Mouse (Mus musculus) lung, adult 2 months (tissue): Measurements from ENCODE around the gene Atp6v0d1. TPM values are rescaled to one million over a fixed set of nuclear protein-coding genes. Genes with fewer than 3 reads are reported as not detected.

Experiments used
- DNase-seq: peaks from one replicate; pipeline ENCODE4 v3.0.0; 2022
- H3K4me1 ChIP-seq: fragments of 200-500 bp; 2 replicates; pipeline ENCODE4 v1.6.1; 2011; ENCODE audit warnings: low read length; ENCODE audit not compliant: control insufficient read depth, insufficient read depth
- H3K4me3 ChIP-seq: fragments of 200-500 bp; replicated peaks from 2 replicates; pipeline ENCODE3; 2011; ENCODE audit warnings: low read depth, mild to moderate bottlenecking, control low read depth, low read length; ENCODE audit errors: extremely low read depth
- CTCF ChIP-seq: fragments of 200-500 bp; IDR thresholded peaks from 2 replicates; pipeline ENCODE4 v1.5.1; 2011; ENCODE audit warnings: mild to moderate bottlenecking, low read length, control low read depth; ENCODE audit not compliant: insufficient read depth
- POLR2A ChIP-seq: fragments of 200-500 bp; IDR thresholded peaks from 2 replicates; pipeline ENCODE4 v1.6.1; 2011; ENCODE audit warnings: low read depth, mild to moderate bottlenecking, control low read depth, low read length, borderline replicate concordance; ENCODE audit errors: extremely low read depth
- WGBS: fragments of 180-500 bp; shearing (Covaris S2); methylation state at CpG from one replicate; pipeline ENCODE4 v1.1.7; 2018; 5-methylcytosine and 5-hydroxymethylcytosine counted together
- polyA plus RNA-seq: library from polyadenylated mRNA; depleted of rRNA; stranded (reverse); fragments of >200 nt; gene quantifications from 2 replicates; pipeline ENCODE4 v1.2.3, GENCODE M21; 2012

Gene Atp6v0d1
- polyA plus RNA-seq, 1 experiment = 121 TPM

DNA sequence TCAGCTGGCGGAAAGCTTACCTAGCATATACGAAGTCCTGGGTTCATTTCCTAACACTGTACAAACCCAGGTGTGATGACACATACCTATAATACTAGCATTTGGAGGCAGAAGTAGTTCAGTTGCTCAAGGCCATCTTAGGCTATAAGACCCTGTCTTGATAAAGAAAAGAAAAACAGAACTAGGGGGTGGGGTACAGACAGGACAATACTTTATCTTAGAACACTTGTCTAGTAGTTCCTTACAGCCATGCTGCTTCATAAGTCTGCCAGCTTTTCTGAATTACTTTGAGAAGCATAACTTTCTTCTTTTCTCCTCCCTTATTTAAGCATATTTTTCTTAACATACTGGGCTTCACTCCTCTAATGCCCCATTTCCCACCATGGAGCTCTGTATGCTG is 23.0 kb downstream of the Atp6v0d1 start:
- DNase-seq = no peak
- TF ChIP-seq POLR2A (no peak), CTCF (no peak)
- Histone ChIP-seq H3K4me1 (peaks cover 32% of the 10 kb centered on the region), H3K4me3 (no peak overlapping the region)
- 93% methylated on average over 2 of the region's 2 CpGs for WGBS

DNA sequence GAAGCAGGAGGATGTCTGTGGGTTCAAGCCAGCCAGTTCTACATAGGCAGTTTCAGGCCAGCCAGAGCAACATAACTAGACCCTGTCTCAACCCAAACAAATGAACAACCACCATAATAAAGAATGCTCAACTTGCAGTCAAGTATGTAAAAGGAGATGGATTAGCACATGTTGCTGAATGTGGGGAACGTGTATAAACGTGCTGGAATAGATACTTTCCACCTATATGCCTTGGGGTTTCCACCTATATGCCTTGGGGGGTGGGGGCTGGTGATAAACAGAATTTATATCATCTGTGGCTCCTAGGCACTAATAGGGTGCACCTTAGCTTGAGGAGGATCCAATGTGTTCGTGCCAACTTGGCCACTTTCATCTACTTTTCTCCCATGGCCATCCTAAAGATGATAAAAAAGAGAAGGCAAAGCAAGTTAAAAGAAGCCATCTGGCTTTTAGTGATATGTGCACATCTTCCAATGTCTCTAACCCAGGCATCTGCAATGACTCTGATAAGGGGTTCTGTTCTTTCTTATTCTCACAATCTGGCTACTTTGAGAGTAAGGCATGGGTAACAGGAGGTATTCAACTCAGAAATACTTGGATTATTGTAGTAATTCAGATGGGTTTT is 23.7 kb downstream of the Atp6v0d1 start:
- no peak for DNase-seq
- H3K4me1 ChIP-seq = peaks cover 34% of the 10 kb centered on the region
- TF ChIP-seq CTCF = no peak
- TF ChIP-seq POLR2A = no peak
- 88% methylated on average over 3 of the region's 3 CpGs for WGBS
- no peak overlapping the region for H3K4me3 ChIP-seq

- Histone ChIP-seq H3K4me1 (peaks cover 21% of the 10 kb centered on the region), H3K4me3 (no peak overlapping the region)
- TF ChIP-seq CTCF (no peak), POLR2A (no peak)
- WGBS = 66% methylated on average over 4 of the region's 4 CpGs
- DNase-seq = no peak
Observed at GRCm38 (mm10) chr8:105538940-105539339, 26.9 kb downstream of the Atp6v0d1 start.

DNA sequence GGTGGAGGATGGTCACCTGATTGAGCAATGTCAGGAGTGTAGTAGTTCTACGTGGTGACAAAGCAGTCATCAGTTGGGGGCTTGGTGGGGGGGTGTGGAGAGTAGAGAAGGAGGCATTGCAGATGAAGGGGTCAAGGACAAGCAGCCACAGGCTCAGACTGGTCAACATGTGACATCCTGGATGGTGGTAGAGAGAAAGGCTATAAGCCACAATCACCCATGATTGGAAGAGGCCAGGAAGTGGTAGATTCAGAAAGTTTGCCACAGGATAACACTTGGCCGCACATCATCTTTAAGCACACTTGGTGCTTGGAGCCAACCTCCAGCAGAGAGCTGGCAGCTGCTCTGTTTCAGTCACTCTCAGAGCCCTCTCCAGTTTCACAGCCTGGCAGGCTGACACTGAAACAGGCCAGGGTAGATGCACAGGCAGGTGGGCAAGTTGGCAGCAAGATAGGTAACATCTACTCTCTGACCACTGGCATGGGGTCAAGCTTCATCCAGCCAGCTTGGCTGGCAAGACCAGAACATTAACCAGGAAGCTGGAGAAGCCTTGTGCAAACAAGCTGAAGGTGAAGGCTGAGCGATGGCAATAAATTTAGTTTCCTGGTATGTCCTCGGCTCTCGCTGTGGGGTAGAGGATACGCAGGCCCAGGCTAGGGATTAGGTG is 28.7 kb downstream of the Atp6v0d1 start:
- DNase-seq = no peak
- Histone ChIP-seq H3K4me1 (peaks cover 26% of the 10 kb centered on the region), H3K4me3 (no peak overlapping the region)
- WGBS = 57% methylated on average over 6 of the region's 6 CpGs
- TF ChIP-seq CTCF (no peak), POLR2A (no peak)

DNA sequence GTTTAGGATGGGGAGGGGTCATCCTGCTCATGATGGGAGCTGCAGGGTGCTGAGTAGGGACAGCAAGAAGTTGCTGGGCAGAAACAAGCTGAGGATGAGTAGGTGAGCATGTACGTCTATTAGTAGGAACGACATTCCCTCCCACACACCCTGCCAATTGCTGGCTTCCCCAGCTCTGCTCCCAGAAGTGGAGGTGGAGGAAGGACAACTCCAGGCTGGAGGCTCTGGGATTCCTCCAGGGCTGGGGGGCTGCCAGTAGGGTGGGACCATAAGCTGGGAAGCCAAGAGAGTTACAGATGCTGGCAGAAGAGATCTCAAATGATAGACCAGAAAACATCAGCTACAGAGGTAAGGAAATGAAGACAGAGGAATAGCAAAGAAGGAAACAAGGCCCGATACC is 29.3 kb downstream of the Atp6v0d1 start:
- no peak for DNase-seq
- Histone ChIP-seq H3K4me3 (no peak overlapping the region), H3K4me1 (peaks cover 29% of the 10 kb centered on the region)
- WGBS = 68% methylated on average over 3 of the region's 3 CpGs
- TF ChIP-seq POLR2A = no peak
- TF ChIP-seq CTCF = no peak

DNA sequence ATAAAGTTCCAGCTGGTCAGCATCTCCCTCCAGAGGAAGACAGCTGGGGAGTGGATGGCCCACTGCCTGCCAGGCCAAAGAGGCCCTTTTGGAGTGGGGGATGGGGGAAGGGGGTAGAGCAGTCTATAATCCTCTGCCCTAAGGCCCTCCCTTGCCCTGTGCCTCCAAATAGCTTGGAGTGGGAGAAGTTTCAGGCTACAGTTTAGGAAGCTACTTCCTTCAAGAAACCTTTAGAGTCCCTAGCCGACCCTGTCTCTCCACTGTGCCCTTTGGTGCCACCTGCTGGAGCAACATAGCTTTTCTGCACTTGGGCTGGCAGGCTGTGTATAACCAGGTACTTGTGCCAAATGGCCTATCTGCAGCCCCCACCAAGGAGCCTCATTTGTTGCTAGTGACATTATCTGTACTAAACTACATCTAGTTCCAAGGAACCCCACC is 31.9 kb downstream of the Atp6v0d1 start:
- DNase-seq = peak; percentile 80
- TF ChIP-seq POLR2A (no peak), CTCF (peak; percentile 94)
- Histone ChIP-seq H3K4me3 (no peak overlapping the region), H3K4me1 (peaks cover 29% of the 10 kb centered on the region)
- WGBS = 5% methylated on average over 1 of the region's 1 CpGs

GRCm38 (mm10) chr8:105533439-105533838 is 32.4 kb downstream of the Atp6v0d1 start:
- TF ChIP-seq POLR2A (no peak), CTCF (no peak)
- DNase-seq = no peak
- Histone ChIP-seq H3K4me1 (peaks cover 29% of the 10 kb centered on the region), H3K4me3 (no peak overlapping the region)
- WGBS = 8% methylated on average over 2 of the region's 2 CpGs

- WGBS = 36% methylated on average over 2 of the region's 2 CpGs
- Histone ChIP-seq H3K4me3 (no peak overlapping the region), H3K4me1 (peaks cover 24% of the 10 kb centered on the region)
- peak; percentile 66 for DNase-seq
- TF ChIP-seq CTCF (peak; percentile 65), POLR2A (no peak)
Observed at GRCm38 (mm10) chr8:105531774-105532173, 34.1 kb downstream of the Atp6v0d1 start.

DNA sequence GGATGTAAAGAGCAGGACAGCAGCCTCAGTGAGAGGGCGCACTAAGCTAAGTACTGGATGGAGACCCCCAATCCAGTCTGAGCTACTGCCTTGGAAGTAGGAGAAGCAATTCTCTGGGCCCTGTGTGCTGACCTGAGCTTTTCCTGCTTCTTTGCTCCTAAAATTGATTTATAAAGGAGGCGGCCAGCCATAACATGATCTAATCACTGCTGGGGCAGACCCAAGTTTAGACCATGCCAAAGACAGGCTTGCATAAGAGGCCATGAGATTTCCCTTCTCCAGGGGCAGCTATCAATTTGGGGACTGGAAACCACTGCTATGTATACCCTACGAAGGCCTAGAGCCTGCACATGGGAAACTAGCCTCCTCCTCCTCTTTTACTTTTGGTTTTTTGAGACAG is 36.6 kb downstream of the Atp6v0d1 start:
- no peak for DNase-seq
- TF ChIP-seq POLR2A (no peak), CTCF (no peak)
- H3K4me1 ChIP-seq = peaks cover 17% of the 10 kb centered on the region
- WGBS = 79% methylated on average over 3 of the region's 3 CpGs
- no peak overlapping the region for H3K4me3 ChIP-seq

DNA sequence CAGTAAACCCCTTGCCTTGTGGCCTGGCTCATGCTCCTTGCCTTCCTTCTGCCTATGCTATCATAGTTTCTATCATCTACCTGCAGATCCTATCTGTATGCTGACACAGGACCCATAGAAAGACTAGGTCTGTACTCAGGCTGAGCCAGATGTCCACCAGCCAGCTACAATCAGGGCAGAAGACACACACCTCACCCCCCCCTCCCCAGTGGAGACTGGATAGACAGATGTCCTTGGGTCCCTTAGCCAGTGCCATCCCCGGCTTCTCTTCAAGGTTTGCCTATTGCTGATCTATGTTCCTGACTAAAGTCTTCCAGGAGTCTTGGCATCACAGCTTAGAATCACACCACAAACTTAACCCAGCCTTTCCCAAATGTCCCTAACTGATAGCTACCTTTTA is 37.6 kb downstream of the Atp6v0d1 start:
- H3K4me3 ChIP-seq = no peak overlapping the region
- H3K4me1 ChIP-seq = peaks cover 9% of the 10 kb centered on the region
- TF ChIP-seq POLR2A (no peak), CTCF (no peak)
- 96% methylated on average over 1 of the region's 1 CpGs for WGBS
- no peak for DNase-seq

DNA sequence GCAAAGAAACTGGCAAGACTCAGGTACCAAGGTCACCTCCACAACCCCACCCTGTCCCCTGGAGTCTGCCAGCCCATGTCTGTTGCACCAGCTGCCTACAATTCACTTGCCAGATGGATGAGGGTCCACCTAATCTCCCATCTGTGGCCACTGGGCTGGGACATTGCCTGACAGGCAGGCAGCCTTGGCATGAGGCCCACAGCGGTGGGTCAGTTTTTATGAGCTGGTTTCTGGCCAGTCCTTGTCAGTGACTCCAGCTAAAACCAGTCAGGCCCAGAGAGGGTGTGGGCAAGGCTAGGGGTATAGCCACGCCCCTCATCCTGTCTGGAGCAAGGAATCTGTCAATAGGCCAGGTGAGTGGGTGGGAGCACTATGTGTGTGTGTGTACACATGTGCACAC is 38.7 kb downstream of the Atp6v0d1 start:
- 68% methylated on average over 2 of the region's 2 CpGs for WGBS
- Histone ChIP-seq H3K4me3 (no peak overlapping the region), H3K4me1 (peaks cover 2% of the 10 kb centered on the region; the same call in 1 of the 2 replicates)
- TF ChIP-seq POLR2A (no peak), CTCF (no peak)
- no peak for DNase-seq
